ENCODE assay signal across 8 mouse cellular contexts in genomic region chr2:166906523-166907182, GRCm38 (mm10). TPM values are rescaled to one million over a fixed set of nuclear protein-coding genes. Genes with fewer than 3 reads are reported as not detected.
DNase-seq lines count a peak whose midpoint lies in the region; ATAC-seq lines count a peak whose summit lies in the region.

No protein-coding gene starts in this region.

- ATAC-seq in heart, embryonic 16.5 days (replicated peaks; ENCODE audit: extremely low read depth, insufficient read depth, low FRiP score): no peak; the same call in 1 of the 2 replicates
- ATAC-seq in liver, embryonic 11.5 days (replicated peaks; ENCODE audit: low FRiP score): peak; percentile 48
- ATAC-seq in monocyte, adult 5-6 weeks (replicated peaks; ENCODE audit: insufficient number of reproducible peaks, low FRiP score, low TSS enrichment, poor library complexity, severe bottlenecking): peak; percentile 83

- no peaks in the 10 kb centered on the region for H3K27me3 ChIP-seq in heart, embryonic 16.5 days (ENCODE audit: control insufficient read depth, insufficient read depth, low read length)
- H3K27me3 ChIP-seq in liver, embryonic 11.5 days (replicated peaks; ENCODE audit: control insufficient read depth, insufficient read depth, low read length): no peaks in the 10 kb centered on the region

- H3K27ac ChIP-seq in heart, embryonic 16.5 days (ENCODE audit: low read length): peak overlapping the region; percentile 100
- peak overlapping the region; percentile 98 for H3K27ac ChIP-seq in liver, embryonic 11.5 days (ENCODE audit: low read depth, low read length)

- DNase-seq in adrenal gland, adult 2 months: peak; percentile 27
- DNase-seq in adrenal gland, postnatal 25 days: no peak
- peak; percentile 53 for DNase-seq in 3T3-L1 (ENCODE audit: low read depth, low spot score)
- peak; percentile 23 to 26 for DNase-seq in cerebellum, postnatal 14 days
- DNase-seq in liver, embryonic 11.5 days (ENCODE audit: low spot score): no peak
- no peak for DNase-seq in layer of hippocampus, postnatal 14 days (ENCODE audit: low spot score in 2 of 2)

- under 1% methylated on average over 28 of the region's 28 CpGs for WGBS in heart, embryonic 16.5 days
- under 1% methylated on average over 28 of the region's 28 CpGs for WGBS in liver, embryonic 11.5 days

- H3K9me3 ChIP-seq in heart, embryonic 16.5 days (replicated peaks; ENCODE audit: control insufficient read depth, low read length): no peaks in the 10 kb centered on the region
- no peaks in the 10 kb centered on the region for H3K9me3 ChIP-seq in liver, embryonic 11.5 days (ENCODE audit: control insufficient read depth, low read length)

- peak overlapping the region; percentile 98 for H3K4me2 ChIP-seq in heart, embryonic 16.5 days (ENCODE audit: low read depth, low read length)
- peak overlapping the region; percentile 80 for H3K4me2 ChIP-seq in liver, embryonic 11.5 days

- H3K4me1 ChIP-seq in heart, embryonic 16.5 days (ENCODE audit: control insufficient read depth, insufficient read depth, low read length): peaks cover 20% of the 10 kb centered on the region
- H3K4me1 ChIP-seq in liver, embryonic 11.5 days (replicated peaks; ENCODE audit: control insufficient read depth, insufficient read depth, low read length): peaks cover 8% of the 10 kb centered on the region

- peak overlapping the region; percentile 93 for H3K4me3 ChIP-seq in heart, embryonic 16.5 days (ENCODE audit: low read length)
- peak overlapping the region; percentile 77 for H3K4me3 ChIP-seq in liver, embryonic 11.5 days (ENCODE audit: low read depth, low read length)

- H3K36me3 ChIP-seq in heart, embryonic 16.5 days (ENCODE audit: control insufficient read depth, insufficient read depth): 0 out of 2 replicates have a peak, but pooled peaks cover 3% of the 10 kb centered on the region
- H3K36me3 ChIP-seq in liver, embryonic 11.5 days (ENCODE audit: control insufficient read depth, insufficient read depth, low read length): no peaks in the 10 kb centered on the region

- H3K9ac ChIP-seq in heart, embryonic 16.5 days (ENCODE audit: low read length): peak overlapping the region; percentile 97
- H3K9ac ChIP-seq in liver, embryonic 11.5 days (ENCODE audit: low read depth, low read length): peak overlapping the region; percentile 96

RNA-seq across cellular contexts. Expression of gene Cse1l, which starts 0.8 kb away (rescaled TPM):
- total RNA-seq in adrenal gland, adult 2 months (2021): 10 to 100 TPM; 56.4 to 77.0 TPM
- polyA plus RNA-seq in adrenal gland, adult 2 months (2012; rRNA removed): 8.9 and 12.6 TPM in 2 replicates
- 67.6 and 83.7 TPM in 2 replicates for total RNA-seq in adrenal gland, postnatal 25 days (2021)
- 81.0 and 86.5 TPM in 2 replicates for polyA plus RNA-seq in heart, embryonic 16.5 days (2015; fragmentation: Nextera tagmentation; extraction: Ambion mirVana)
- 155 and 183 TPM in 2 replicates for polyA plus RNA-seq in liver, embryonic 11.5 days (2014; fragmentation: Nextera tagmentation; extraction: Ambion mirVana)
- 70.7 to 108 TPM (median 105 TPM) in 3 replicates for total RNA-seq in monocyte, adult 5-6 weeks (2017)
- 10 to 100 TPM; 51.0 to 56.1 TPM for total RNA-seq in layer of hippocampus, postnatal 14 days (2021)

Comparison
In these comparisons a context has a peak if more than half of its experiments do, and no peak if none do; other contexts are left out.
1. DNase-seq: peak in adrenal gland, adult 2 months (single experiment), 3T3-L1 (single experiment) and cerebellum, postnatal 14 days (2 of 2); none in adrenal gland, postnatal 25 days (single experiment), liver, embryonic 11.5 days (single experiment) and layer of hippocampus, postnatal 14 days (0 of 2).